Mouse (Mus musculus) intestine, embryonic 16.5 days (tissue): ENCODE measurements at regions not wholly inside any gene's neighbourhood (a gene's known extent, or its start where the extent isn't known, plus 50 kb on each side); places are given as distances from the start of the nearest gene placed in this dataset.

Experiments
- ATAC-seq: fragments of 200-750 bp; cut with Nextera tagmentation; 2 replicates; pipeline ENCODE4 v1.8.0; 2017; ENCODE audit warnings: moderate TSS enrichment, moderate library complexity
- H3K27ac ChIP-seq: fragments of 300-500 bp; sonication (generic); 2 replicates; pipeline ENCODE4 v1.5.1; 2014; ENCODE audit warnings: mild to moderate bottlenecking, low read length
- H3K27me3 ChIP-seq: fragments of 300-500 bp; sonication (generic); replicated peaks from 2 replicates; pipeline ENCODE4 v1.6.1; 2014; ENCODE audit warnings: low read length, control low read depth, mixed read lengths; ENCODE audit not compliant: control insufficient read depth, insufficient read depth
- H3K36me3 ChIP-seq: fragments of 300-500 bp; sonication (generic); 2 replicates; pipeline ENCODE4 v1.6.1; 2014; ENCODE audit warnings: low read length, control low read depth; ENCODE audit not compliant: control insufficient read depth, insufficient read depth
- H3K4me1 ChIP-seq: fragments of 300-500 bp; sonication (generic); 2 replicates; pipeline ENCODE4 v1.6.1; 2014; ENCODE audit warnings: low read length, control low read depth, mixed read lengths; ENCODE audit not compliant: control insufficient read depth, insufficient read depth
- H3K4me2 ChIP-seq: fragments of 300-500 bp; sonication (generic); 2 replicates; pipeline ENCODE4 v1.6.1; 2014; ENCODE audit warnings: low read depth, low read length, control low read depth
- H3K4me3 ChIP-seq: fragments of 300-500 bp; sonication (generic); 2 replicates; pipeline ENCODE4 v1.5.1; 2014; ENCODE audit warnings: mild to moderate bottlenecking, low read length
- H3K9ac ChIP-seq: fragments of 300-500 bp; sonication (generic); 2 replicates; pipeline ENCODE4 v1.6.1; 2014; ENCODE audit warnings: low read depth, low read length
- H3K9me3 ChIP-seq: fragments of 300-500 bp; sonication (generic); 2 replicates; pipeline ENCODE4 v1.6.1; 2016; ENCODE audit warnings: low read length, control low read depth; ENCODE audit not compliant: control insufficient read depth
- WGBS: fragments of 180-500 bp; shearing (Covaris S2); extraction: QIAGEN DNeasy Blood & Tissue Kit; methylation state at CpG from one replicate; pipeline ENCODE4 v1.1.7; 2014; 5-methylcytosine and 5-hydroxymethylcytosine counted together

GRCm38 (mm10) chr1:47479059-47479458, 586.4 kb upstream of the Slc39a10 start:
- Histone ChIP-seq H3K9ac (no peak overlapping the region), H3K27ac (peak overlapping the region; percentile 26; the same call in 1 of the 2 replicates), H3K27me3 (no peaks in the 10 kb centered on the region), H3K4me1 (no peaks in the 10 kb centered on the region), H3K4me3 (no peak overlapping the region), H3K4me2 (no peak overlapping the region), H3K36me3 (no peaks in the 10 kb centered on the region), H3K9me3 (peaks cover 5% of the 10 kb centered on the region; the same call in 1 of the 2 replicates)
- WGBS: 48% methylated on average over 1 of the region's 1 CpGs
- peak; percentile 98 for ATAC-seq

GRCm38 (mm10) chr1:47466573-47467253, 574.1 kb upstream of the Slc39a10 start:
- no peak for ATAC-seq
- H3K36me3 ChIP-seq: no peaks in the 10 kb centered on the region
- H3K27ac ChIP-seq: no peak overlapping the region
- no peak overlapping the region for H3K4me2 ChIP-seq
- H3K9ac ChIP-seq: no peak overlapping the region
- H3K27me3 ChIP-seq: no peaks in the 10 kb centered on the region
- WGBS: 76% methylated on average over 9 of the region's 9 CpGs
- H3K4me1 ChIP-seq: no peaks in the 10 kb centered on the region
- H3K4me3 ChIP-seq: no peak overlapping the region
- H3K9me3 ChIP-seq: no peaks in the 10 kb centered on the region

GRCm38 (mm10) chr1:47448737-47449489, 556.3 kb upstream of the Slc39a10 start:
- Histone ChIP-seq H3K9ac (no peak overlapping the region), H3K27me3 (no peaks in the 10 kb centered on the region), H3K9me3 (no peaks in the 10 kb centered on the region), H3K4me1 (no peaks in the 10 kb centered on the region), H3K36me3 (no peaks in the 10 kb centered on the region), H3K4me3 (no peak overlapping the region), H3K27ac (no peak overlapping the region), H3K4me2 (no peak overlapping the region)
- no peak for ATAC-seq
- 69% methylated on average over 6 of the region's 6 CpGs for WGBS

- 77% methylated on average over 3 of the region's 3 CpGs for whole genome bisulfite sequencing
- Histone ChIP-seq H3K9ac (no peak overlapping the region), H3K27me3 (no peaks in the 10 kb centered on the region), H3K9me3 (no peaks in the 10 kb centered on the region), H3K4me3 (no peak overlapping the region), H3K36me3 (no peaks in the 10 kb centered on the region), H3K4me1 (no peaks in the 10 kb centered on the region), H3K27ac (no peak overlapping the region), H3K4me2 (no peak overlapping the region)
- no peak for ATAC-seq
Measured at GRCm38 (mm10) chr1:47448070-47448469, 555.4 kb upstream of the Slc39a10 start.

- H3K9ac ChIP-seq: no peak overlapping the region
Measured at GRCm38 (mm10) chr1:47446021-47446420, 553.4 kb upstream of the Slc39a10 start.

GRCm38 (mm10) chr1:47432829-47433228, 540.2 kb upstream of the Slc39a10 start:
- no peak overlapping the region for H3K4me2 ChIP-seq
- 65% methylated on average over 1 of the region's 1 CpGs for WGBS

More at GRCm38 (mm10) chr1:47446021-47446420, 553.4 kb upstream of the Slc39a10 start:
- Histone ChIP-seq H3K9me3 (no peaks in the 10 kb centered on the region), H3K4me3 (no peak overlapping the region), H3K27me3 (no peaks in the 10 kb centered on the region), H3K27ac (no peak overlapping the region), H3K4me2 (no peak overlapping the region), H3K4me1 (no peaks in the 10 kb centered on the region), H3K36me3 (no peaks in the 10 kb centered on the region)
- WGBS: 37% methylated on average over 6 of the region's 6 CpGs
- no peak for ATAC-seq

GRCm38 (mm10) chr1:47405164-47405563, 512.5 kb upstream of the Slc39a10 start:
- no peaks in the 10 kb centered on the region for H3K27me3 ChIP-seq
- 76% methylated on average over 1 of the region's 1 CpGs for WGBS

More at GRCm38 (mm10) chr1:47432829-47433228, 540.2 kb upstream of the Slc39a10 start:
- Histone ChIP-seq H3K27ac (no peak overlapping the region), H3K27me3 (no peaks in the 10 kb centered on the region), H3K36me3 (no peaks in the 10 kb centered on the region), H3K9ac (no peak overlapping the region), H3K9me3 (no peaks in the 10 kb centered on the region), H3K4me1 (no peaks in the 10 kb centered on the region), H3K4me3 (no peak overlapping the region)
- ATAC-seq: no peak

GRCm38 (mm10) chr1:47386579-47386978, 493.9 kb upstream of the Slc39a10 start:
- Histone ChIP-seq H3K4me1 (no peaks in the 10 kb centered on the region), H3K27me3 (no peaks in the 10 kb centered on the region), H3K9me3 (no peaks in the 10 kb centered on the region), H3K4me2 (no peak overlapping the region), H3K27ac (no peak overlapping the region), H3K4me3 (no peak overlapping the region), H3K36me3 (no peaks in the 10 kb centered on the region), H3K9ac (no peak overlapping the region)
- no peak for ATAC-seq

More at GRCm38 (mm10) chr1:47405164-47405563, 512.5 kb upstream of the Slc39a10 start:
- Histone ChIP-seq H3K36me3 (no peaks in the 10 kb centered on the region), H3K9me3 (no peaks in the 10 kb centered on the region), H3K4me1 (no peaks in the 10 kb centered on the region), H3K4me3 (no peak overlapping the region), H3K4me2 (no peak overlapping the region), H3K27ac (no peak overlapping the region), H3K9ac (no peak overlapping the region)
- ATAC-seq: no peak

GRCm38 (mm10) chr1:47378795-47379194, 486.1 kb upstream of the Slc39a10 start:
- H3K27ac ChIP-seq: no peak overlapping the region
- no peaks in the 10 kb centered on the region for H3K36me3 ChIP-seq
- no peaks in the 10 kb centered on the region for H3K9me3 ChIP-seq
- no peak for ATAC-seq
- 30% methylated on average over 1 of the region's 1 CpGs for WGBS
- H3K27me3 ChIP-seq: no peaks in the 10 kb centered on the region
- no peak overlapping the region for H3K9ac ChIP-seq
- H3K4me1 ChIP-seq: no peaks in the 10 kb centered on the region
- H3K4me3 ChIP-seq: no peak overlapping the region
- no peak overlapping the region for H3K4me2 ChIP-seq
